ENCODE assay signal across 18 mouse cellular contexts in the genomic region with DNA sequence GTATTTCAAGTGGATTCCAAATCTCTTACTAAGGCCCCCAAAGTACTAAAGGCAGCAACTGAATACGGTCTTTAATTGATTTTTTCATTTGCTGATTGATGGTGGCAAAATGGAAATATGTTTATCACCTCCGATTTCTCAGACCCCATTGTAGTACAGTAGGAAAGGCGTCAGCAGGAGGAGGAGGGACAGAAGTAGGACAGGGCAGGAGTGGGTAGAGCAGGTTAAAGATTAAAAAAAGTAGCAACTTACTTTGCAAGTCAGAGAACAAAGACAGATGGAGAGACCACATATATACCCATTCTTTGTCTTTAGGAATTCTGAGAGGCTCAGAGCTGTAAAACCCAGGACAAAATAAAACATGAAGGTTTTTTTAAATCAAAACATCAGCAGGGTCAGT.
DNase-seq lines count a peak whose midpoint lies in the region; ATAC-seq and TF ChIP-seq lines count a peak whose summit lies in the region.
"Had no signal": no experiment of that assay in that cellular context is flagged by ENCODE, and none has a peak within 500 bp of the region (broad histone marks: within the 10 kb centered on the region; RNA-seq: fewer than 3 reads in every experiment).

No protein-coding gene starts in this region.

- no peak overlapping the region for H3K4me3 ChIP-seq in forebrain, embryonic 13.5 days
- H3K4me3 ChIP-seq in forebrain, embryonic 10.5 days = no peak overlapping the region
- no peak overlapping the region for H3K4me3 ChIP-seq in heart, postnatal 0 days (ENCODE audit: low read depth, low read length)
- H3K4me3 ChIP-seq in midbrain, embryonic 11.5 days (ENCODE audit: low read depth, low read length) = no peak overlapping the region
- no peak overlapping the region for H3K4me3 ChIP-seq in midbrain, postnatal 0 days (ENCODE audit: low read depth, low read length)
- no peak overlapping the region for H3K4me3 ChIP-seq in neural tube, embryonic 13.5 days
- H3K4me3 ChIP-seq: heart, embryonic 15.5 days; limb, embryonic 15.5 days; liver, embryonic 15.5 days; midbrain, embryonic 12.5 days had no signal

- no peaks in the 10 kb centered on the region for H3K4me1 ChIP-seq in forebrain, embryonic 13.5 days
- H3K4me1 ChIP-seq in forebrain, embryonic 10.5 days = no peaks in the 10 kb centered on the region
- H3K4me1 ChIP-seq in heart, postnatal 0 days (ENCODE audit: control insufficient read depth, insufficient read depth) = no peaks in the 10 kb centered on the region
- H3K4me1 ChIP-seq in midbrain, embryonic 11.5 days (ENCODE audit: control insufficient read depth, insufficient read depth, low read length) = no peaks in the 10 kb centered on the region
- 0 out of 2 replicates have a peak, but pooled peaks cover 3% of the 10 kb centered on the region for H3K4me1 ChIP-seq in midbrain, postnatal 0 days (ENCODE audit: insufficient read depth, low read length)
- H3K4me1 ChIP-seq in neural tube, embryonic 13.5 days (replicated peaks) = peaks cover 22% of the 10 kb centered on the region
- H3K4me1 ChIP-seq: heart, embryonic 15.5 days; limb, embryonic 15.5 days; liver, embryonic 15.5 days had no signal

- no peak overlapping the region for H3K9ac ChIP-seq in forebrain, embryonic 13.5 days
- no peak overlapping the region for H3K9ac ChIP-seq in heart, postnatal 0 days (replicated peaks; ENCODE audit: low read depth, low read length)
- no peak overlapping the region for H3K9ac ChIP-seq in midbrain, embryonic 11.5 days (ENCODE audit: low read length)
- no peak overlapping the region for H3K9ac ChIP-seq in midbrain, postnatal 0 days (replicated peaks; ENCODE audit: low read length, poor library complexity, severe bottlenecking)
- H3K9ac ChIP-seq in neural tube, embryonic 13.5 days = 0 out of 2 replicates have a peak overlapping the region, but pooled peaks have one; percentile 38
- H3K9ac ChIP-seq: heart, embryonic 15.5 days; limb, embryonic 15.5 days; liver, embryonic 15.5 days; midbrain, embryonic 12.5 days had no signal

- no peak overlapping the region for H3K4me2 ChIP-seq in forebrain, embryonic 13.5 days
- H3K4me2 ChIP-seq in heart, postnatal 0 days (ENCODE audit: low read depth, low read length) = peak overlapping the region; percentile 22
- H3K4me2 ChIP-seq in midbrain, embryonic 11.5 days = no peak overlapping the region
- no peak overlapping the region for H3K4me2 ChIP-seq in midbrain, postnatal 0 days (ENCODE audit: low read depth, low read length, poor library complexity, severe bottlenecking)
- H3K4me2 ChIP-seq in neural tube, embryonic 13.5 days = peak overlapping the region; percentile 30
- H3K4me2 ChIP-seq: limb, embryonic 15.5 days; liver, embryonic 15.5 days; midbrain, embryonic 12.5 days had no signal

- no peaks in the 10 kb centered on the region for H3K27me3 ChIP-seq in forebrain, embryonic 13.5 days
- H3K27me3 ChIP-seq in forebrain, embryonic 10.5 days (ENCODE audit: poor library complexity, severe bottlenecking) = no peaks in the 10 kb centered on the region
- H3K27me3 ChIP-seq in heart, postnatal 0 days (ENCODE audit: control insufficient read depth, insufficient read depth, low read length) = no peaks in the 10 kb centered on the region
- H3K27me3 ChIP-seq in midbrain, embryonic 11.5 days (ENCODE audit: control insufficient read depth, insufficient read depth, low read length) = no peaks in the 10 kb centered on the region
- no peaks in the 10 kb centered on the region for H3K27me3 ChIP-seq in midbrain, postnatal 0 days (ENCODE audit: insufficient read depth, low read length)
- H3K27me3 ChIP-seq in neural tube, embryonic 13.5 days = no peaks in the 10 kb centered on the region
- H3K27me3 ChIP-seq: heart, embryonic 15.5 days; limb, embryonic 15.5 days; midbrain, embryonic 12.5 days had no signal

- peak overlapping the region; percentile 48; the same call in 1 of the 2 replicates for H3K27ac ChIP-seq in forebrain, embryonic 13.5 days
- no peak overlapping the region for H3K27ac ChIP-seq in forebrain, embryonic 10.5 days
- H3K27ac ChIP-seq in heart, postnatal 0 days (ENCODE audit: low read depth) = no peak overlapping the region
- no peak overlapping the region for H3K27ac ChIP-seq in midbrain, embryonic 11.5 days (ENCODE audit: low read depth, low read length)
- no peak overlapping the region for H3K27ac ChIP-seq in midbrain, postnatal 0 days (ENCODE audit: low read depth, low read length)
- H3K27ac ChIP-seq in neural tube, embryonic 13.5 days (replicated peaks) = peak overlapping the region; percentile 77
- H3K27ac ChIP-seq: heart, embryonic 15.5 days; limb, embryonic 15.5 days; liver, embryonic 15.5 days; macrophage had no signal

- intact Hi-C loops in heart, postnatal 36 days (cut with DNase I) = no loop called here

- TF ChIP-seq CTCF in heart, postnatal 0 days (IDR thresholded peaks at IDR 0.05; ENCODE audit: low read depth) = no peak
- TF ChIP-seq CTCF in midbrain, postnatal 0 days (IDR thresholded peaks at IDR 0.05) = no peak

- DNase-seq in forebrain, embryonic 10.5 days (ENCODE audit: extremely low spot score, low spot score) = no peak
- DNase-seq in heart, postnatal 0 days (ENCODE audit: low spot score) = no peak
- DNase-seq in heart, postnatal 36 days = no peak
- DNase-seq in midbrain, embryonic 11.5 days (ENCODE audit: low spot score, missing footprints) = peak; percentile 31
- no peak for DNase-seq in midbrain, postnatal 0 days (ENCODE audit: low spot score)
- DNase-seq in urinary bladder, postnatal 10 days (ENCODE audit: low spot score) = no peak
- DNase-seq: adrenal gland, adult 2 months; cerebellum, adult 9-11 months; kidney, adult 18-20 months; kidney, postnatal 36 days; thymus, postnatal 36 days had no signal

- no peaks in the 10 kb centered on the region for H3K9me3 ChIP-seq in forebrain, embryonic 13.5 days (replicated peaks)
- H3K9me3 ChIP-seq in forebrain, embryonic 10.5 days = no peaks in the 10 kb centered on the region
- no peaks in the 10 kb centered on the region for H3K9me3 ChIP-seq in heart, postnatal 0 days (replicated peaks; ENCODE audit: control insufficient read depth, low read length)
- no peaks in the 10 kb centered on the region for H3K9me3 ChIP-seq in midbrain, embryonic 11.5 days (ENCODE audit: control insufficient read depth, low read length)
- H3K9me3 ChIP-seq in midbrain, postnatal 0 days (ENCODE audit: low read length) = no peaks in the 10 kb centered on the region
- no peaks in the 10 kb centered on the region for H3K9me3 ChIP-seq in neural tube, embryonic 13.5 days
- H3K9me3 ChIP-seq: heart, embryonic 15.5 days; limb, embryonic 15.5 days; liver, embryonic 15.5 days; midbrain, embryonic 12.5 days had no signal

- no peak for TF ChIP-seq EP300 in heart, postnatal 0 days (IDR thresholded peaks at IDR 0.05; ENCODE audit: low read depth)

- no peak for ATAC-seq in forebrain, embryonic 13.5 days
- ATAC-seq in heart, postnatal 0 days (ENCODE audit: insufficient read depth, low read depth) = no peak
- ATAC-seq in midbrain, embryonic 11.5 days (ENCODE audit: low FRiP score) = no peak
- ATAC-seq in midbrain, postnatal 0 days (ENCODE audit: low FRiP score) = no peak
- ATAC-seq in neural tube, embryonic 13.5 days (ENCODE audit: low read depth) = no peak

- no peaks in the 10 kb centered on the region for H3K36me3 ChIP-seq in forebrain, embryonic 13.5 days (ENCODE audit: poor library complexity, severe bottlenecking)
- H3K36me3 ChIP-seq in forebrain, embryonic 10.5 days (replicated peaks) = no peaks in the 10 kb centered on the region
- no peaks in the 10 kb centered on the region for H3K36me3 ChIP-seq in heart, postnatal 0 days (replicated peaks; ENCODE audit: control insufficient read depth, insufficient read depth, low read length)
- no peaks in the 10 kb centered on the region for H3K36me3 ChIP-seq in midbrain, embryonic 11.5 days (ENCODE audit: control insufficient read depth, insufficient read depth, low read length)
- no peaks in the 10 kb centered on the region for H3K36me3 ChIP-seq in midbrain, postnatal 0 days (ENCODE audit: insufficient read depth, low read length)
- H3K36me3 ChIP-seq in neural tube, embryonic 13.5 days = peaks cover 4% of the 10 kb centered on the region; the same call in 1 of the 2 replicates
- H3K36me3 ChIP-seq: heart, embryonic 15.5 days; limb, embryonic 15.5 days; liver, embryonic 15.5 days had no signal

- WGBS in forebrain, embryonic 13.5 days = 75% methylated on average over 3 of the region's 3 CpGs
- 85% methylated on average over 3 of the region's 3 CpGs for WGBS in forebrain, embryonic 10.5 days
- 43% methylated on average over 3 of the region's 3 CpGs for WGBS in heart, postnatal 0 days
- WGBS in midbrain, embryonic 11.5 days = 73% methylated on average over 3 of the region's 3 CpGs
- 62% methylated on average over 3 of the region's 3 CpGs for whole genome bisulfite sequencing in midbrain, postnatal 0 days
- WGBS in neural tube, embryonic 13.5 days = 47% methylated on average over 3 of the region's 3 CpGs

Comparison
In these comparisons a context has a peak if more than half of its experiments do, and no peak if none do; other contexts are left out.
1. H3K27ac ChIP-seq: peak in forebrain, embryonic 13.5 days (single experiment) and neural tube, embryonic 13.5 days (single experiment); none in forebrain, embryonic 10.5 days (single experiment), heart, postnatal 0 days (single experiment), midbrain, embryonic 11.5 days (single experiment) and midbrain, postnatal 0 days (single experiment).
2. H3K4me2 ChIP-seq: peak in heart, postnatal 0 days (single experiment) and neural tube, embryonic 13.5 days (single experiment); none in forebrain, embryonic 13.5 days (single experiment), midbrain, embryonic 11.5 days (single experiment) and midbrain, postnatal 0 days (single experiment).